In genomic region chr14:36914473-36915005, GRCm38 (mm10) we compare ENCODE assay signal across 25 mouse cellular contexts.
"Had no signal": no experiment of that assay in that cellular context is flagged by ENCODE, and none has a peak within 500 bp of the region (broad histone marks: within the 10 kb centered on the region; RNA-seq: fewer than 3 reads in every experiment).

No protein-coding gene starts in this region.

- H3K36me3 ChIP-seq: intestine, embryonic 15.5 days; limb, embryonic 12.5 days; liver, embryonic 12.5 days had no signal

- H3K9me3 ChIP-seq: heart, embryonic 10.5 days; heart, embryonic 12.5 days; hindbrain, embryonic 10.5 days; hindbrain, embryonic 12.5 days; intestine, embryonic 15.5 days; limb, embryonic 10.5 days; limb, embryonic 12.5 days; liver, embryonic 12.5 days had no signal

- H3K27me3 ChIP-seq: heart, embryonic 12.5 days; hindbrain, embryonic 12.5 days; intestine, embryonic 15.5 days; limb, embryonic 12.5 days; liver, embryonic 12.5 days had no signal

- DNase-seq: gastrocnemius, adult 2 months; gastrocnemius, postnatal 10 days; gastrocnemius, postnatal 25 days; heart, adult 18-20 months; heart, postnatal 10 days; heart, postnatal 4 days; kidney, adult 18-20 months; kidney, adult 8-10 months; kidney, postnatal 10 days; kidney, postnatal 25 days; layer of hippocampus, adult 9-11 months; liver had no signal

- H3K4me2 ChIP-seq: heart, embryonic 12.5 days; hindbrain, embryonic 12.5 days; hindbrain, embryonic 14.5 days; intestine, embryonic 15.5 days; limb, embryonic 12.5 days; liver, embryonic 12.5 days had no signal

- H3K4me1 ChIP-seq: hindbrain, embryonic 12.5 days; intestine, embryonic 15.5 days had no signal

- H3K27ac ChIP-seq: gastrocnemius, adult 2 months; heart, embryonic 10.5 days; hindbrain, embryonic 10.5 days; hindbrain, embryonic 12.5 days; hindbrain, embryonic 14.5 days; intestine, embryonic 15.5 days; left cerebral cortex, adult 2 months; limb, embryonic 10.5 days; limb, embryonic 12.5 days; liver, embryonic 12.5 days had no signal

- ATAC-seq: hindbrain, embryonic 16.5 days; inflammation-experienced regulatory T-cells, adult 6 months; intestine, embryonic 15.5 days; intestine, postnatal 0 days; liver, embryonic 12.5 days had no signal

- H3K4me3 ChIP-seq: gastrocnemius, adult 2 months; heart, embryonic 10.5 days; heart, embryonic 12.5 days; hindbrain, embryonic 10.5 days; hindbrain, embryonic 12.5 days; intestine, embryonic 15.5 days; left cerebral cortex, adult 2 months; limb, embryonic 10.5 days; limb, embryonic 12.5 days; liver, embryonic 12.5 days had no signal

- H3K9ac ChIP-seq: heart, embryonic 12.5 days; hindbrain, embryonic 12.5 days; hindbrain, embryonic 14.5 days; intestine, embryonic 15.5 days; limb, embryonic 12.5 days; liver, embryonic 12.5 days had no signal
